Mouse (Mus musculus) macrophage (primary cell): ENCODE measurements around the gene Sstr4. TPM values are rescaled to one million over a fixed set of nuclear protein-coding genes. Genes with fewer than 3 reads are reported as not detected.

Source experiments
- H3K27ac ChIP-seq: fragments of 350-480 bp; formaldehyde crosslinking; 2 replicates; pipeline ENCODE4 v1.9.0; 2021
- H3K36me3 ChIP-seq: fragments of 350-480 bp; formaldehyde crosslinking; 2 replicates; pipeline ENCODE4 v1.9.0; 2021; ENCODE audit errors: inconsistent target
- H3K4me3 ChIP-seq: fragments of 350-480 bp; formaldehyde crosslinking; 2 replicates; pipeline ENCODE4 v1.9.0; 2021; ENCODE audit errors: inconsistent target
- H3K79me2 ChIP-seq: fragments of 350-480 bp; formaldehyde crosslinking; 2 replicates; pipeline ENCODE4 v1.9.0; 2021; ENCODE audit errors: inconsistent target
- WGBS: methylation state at CpG from one replicate; pipeline ENCODE4 v1.1.7; 2026; ENCODE audit warnings: inconsistent platforms; ENCODE audit not compliant: missing documents; 5-methylcytosine and 5-hydroxymethylcytosine counted together
- polyA plus RNA-seq: library from polyadenylated mRNA; stranded (reverse); fragments of 250-400 nt; gene quantifications from 3 replicates; pipeline ENCODE4 v1.2.4, GENCODE M21; 2018; ENCODE audit warnings: inconsistent platforms

The Sstr4 gene
- polyA plus RNA-seq, 1 experiment from 2014 or later = not detected

- peaks cover 37% of the 10 kb centered on the region for H3K36me3 ChIP-seq
- peaks cover 83% of the 10 kb centered on the region for H3K79me2 ChIP-seq
- WGBS = 83% methylated on average over 2 of the region's 2 CpGs
- H3K4me3 ChIP-seq = no peak overlapping the region
- no peak overlapping the region for H3K27ac ChIP-seq
Observed at GRCm38 (mm10) chr2:148432346-148432745, 37.2 kb downstream of the Sstr4 start.

GRCm38 (mm10) chr2:148436285-148436684 is 41.1 kb downstream of the Sstr4 start:
- WGBS = 38% methylated on average over 3 of the region's 3 CpGs
- H3K4me3 ChIP-seq = no peak overlapping the region
- H3K36me3 ChIP-seq = peaks cover 38% of the 10 kb centered on the region
- peaks cover 100% of the 10 kb centered on the region for H3K79me2 ChIP-seq
- no peak overlapping the region for H3K27ac ChIP-seq

- Histone ChIP-seq H3K36me3 (peaks cover 14% of the 10 kb centered on the region; the same call in 1 of the 2 replicates), H3K4me3 (peak overlapping the region; percentile 80), H3K79me2 (peaks cover 98% of the 10 kb centered on the region), H3K27ac (peak overlapping the region; percentile 98)
- WGBS = 11% methylated on average over 3 of the region's 3 CpGs
Observed at GRCm38 (mm10) chr2:148439691-148440276, 44.6 kb downstream of the Sstr4 start.

- Histone ChIP-seq H3K79me2 (peaks cover 82% of the 10 kb centered on the region), H3K4me3 (peak overlapping the region; percentile 80), H3K36me3 (peaks cover 14% of the 10 kb centered on the region; the same call in 1 of the 2 replicates), H3K27ac (peak overlapping the region; percentile 98)
- 9% methylated on average over 10 of the region's 10 CpGs for WGBS
Observed at GRCm38 (mm10) chr2:148441421-148441820, 46.3 kb downstream of the Sstr4 start.

- Histone ChIP-seq H3K27ac (peak overlapping the region; percentile 98), H3K4me3 (peak overlapping the region; percentile 80), H3K36me3 (peaks cover 10% of the 10 kb centered on the region; the same call in 1 of the 2 replicates), H3K79me2 (peaks cover 74% of the 10 kb centered on the region)
- 5% methylated on average over 4 of the region's 4 CpGs for WGBS
Observed at GRCm38 (mm10) chr2:148442172-148442571, 47.0 kb downstream of the Sstr4 start.

GRCm38 (mm10) chr2:148442710-148443109 is 47.6 kb downstream of the Sstr4 start:
- Histone ChIP-seq H3K79me2 (peaks cover 69% of the 10 kb centered on the region), H3K36me3 (peaks cover 7% of the 10 kb centered on the region; the same call in 1 of the 2 replicates), H3K4me3 (peak overlapping the region; percentile 80), H3K27ac (peak overlapping the region; percentile 98)
- 0% methylated on average over 4 of the region's 4 CpGs for WGBS

GRCm38 (mm10) chr2:148443249-148443958 is 48.3 kb downstream of the Sstr4 start, which contains the start of gene Cd93:
TSS of gene Cd93 (minus strand) at chr2:148443563.
- 3% methylated on average over 13 of the region's 13 CpGs for WGBS
- peaks cover 62% of the 10 kb centered on the region for H3K79me2 ChIP-seq
- no peaks in the 10 kb centered on the region; the same call in 1 of the 2 replicates for H3K36me3 ChIP-seq
- H3K27ac ChIP-seq = peak within 1 kb of the TSS; percentile 98
- peak within 1 kb of the TSS; percentile 80 for H3K4me3 ChIP-seq

- Histone ChIP-seq H3K79me2 (peaks cover 51% of the 10 kb centered on the region), H3K36me3 (no peaks in the 10 kb centered on the region), H3K4me3 (no peak overlapping the region), H3K27ac (peak overlapping the region; percentile 98)
- 31% methylated on average over 1 of the region's 1 CpGs for WGBS
Observed at GRCm38 (mm10) chr2:148444472-148444871, 49.3 kb downstream of the Sstr4 start.

- WGBS = 78% methylated on average over 1 of the region's 1 CpGs
- no peak overlapping the region for H3K4me3 ChIP-seq
- peaks cover 40% of the 10 kb centered on the region for H3K79me2 ChIP-seq
- H3K36me3 ChIP-seq = no peaks in the 10 kb centered on the region
- no peak overlapping the region for H3K27ac ChIP-seq
Observed at GRCm38 (mm10) chr2:148445616-148446015, 50.5 kb downstream of the Sstr4 start.

Other genes starting within 250 kb of the Sstr4 start
- gene Thbd, start 12.8 kb downstream of the Sstr4 start, polyA plus RNA-seq = 3.9 to 10.3 TPM (median 4.0 TPM) in 3 replicates
- gene Cd93, start 48.2 kb downstream of the Sstr4 start, polyA plus RNA-seq = 156 to 277 TPM (median 258 TPM) in 3 replicates